Mouse (Mus musculus) heart, embryonic 16.5 days (tissue): ENCODE measurements around the gene Lcp1. TPM values are rescaled to one million over a fixed set of nuclear protein-coding genes. Genes with fewer than 3 reads are reported as not detected.

Experiments
- ATAC-seq: fragments of 200-750 bp; cut with Nextera tagmentation; replicated peaks from 2 replicates; pipeline ENCODE4 v1.8.0; 2017; ENCODE audit warnings: moderate number of reproducible peaks; ENCODE audit not compliant: insufficient read depth, low FRiP score; ENCODE audit errors: extremely low read depth
- H3K27ac ChIP-seq: fragments of 300-500 bp; sonication (generic); 2 replicates; pipeline ENCODE4 v1.5.1; 2014; ENCODE audit warnings: mild to moderate bottlenecking, low read length, control low read depth, moderate library complexity
- H3K27me3 ChIP-seq: fragments of 300-500 bp; sonication (generic); 2 replicates; pipeline ENCODE4 v1.6.1; 2014; ENCODE audit warnings: low read length, mixed read lengths; ENCODE audit not compliant: control insufficient read depth, insufficient read depth
- H3K36me3 ChIP-seq: fragments of 300-500 bp; sonication (generic); 2 replicates; pipeline ENCODE4 v1.6.1; 2014; ENCODE audit not compliant: control insufficient read depth, insufficient read depth
- H3K4me1 ChIP-seq: fragments of 300-500 bp; sonication (generic); 2 replicates; pipeline ENCODE4 v1.6.1; 2014; ENCODE audit warnings: low read length, mixed read lengths; ENCODE audit not compliant: control insufficient read depth, insufficient read depth
- H3K4me2 ChIP-seq: fragments of 300-500 bp; sonication (generic); 2 replicates; pipeline ENCODE4 v1.6.1; 2014; ENCODE audit warnings: low read depth, mild to moderate bottlenecking, control low read depth, low read length
- H3K4me3 ChIP-seq: fragments of 300-500 bp; sonication (generic); 2 replicates; pipeline ENCODE4 v1.5.1; 2014; ENCODE audit warnings: mild to moderate bottlenecking, control low read depth, low read length
- H3K9ac ChIP-seq: fragments of 300-500 bp; sonication (generic); 2 replicates; pipeline ENCODE4 v1.6.1; 2014; ENCODE audit warnings: low read length, control low read depth
- H3K9me3 ChIP-seq: fragments of 300-500 bp; sonication (generic); replicated peaks from 2 replicates; pipeline ENCODE4 v1.6.1; 2016; ENCODE audit warnings: low read length; ENCODE audit not compliant: control insufficient read depth
- WGBS: fragments of 180-500 bp; shearing (Covaris S2); extraction: QIAGEN DNeasy Blood & Tissue Kit; methylation state at CpG from one replicate; pipeline ENCODE4 v1.1.7; 2014; 5-methylcytosine and 5-hydroxymethylcytosine counted together
- polyA plus RNA-seq: library from polyadenylated mRNA; unstranded; fragments of >200 nt; fragmentation: Nextera tagmentation; extraction: Ambion mirVana; gene quantifications from 2 replicates; pipeline ENCODE4 v1.2.1, GENCODE M21; 2015

The Lcp1 gene
- polyA plus RNA-seq, 1 experiment from 2014 or later, result 47.5 TPM

DNA sequence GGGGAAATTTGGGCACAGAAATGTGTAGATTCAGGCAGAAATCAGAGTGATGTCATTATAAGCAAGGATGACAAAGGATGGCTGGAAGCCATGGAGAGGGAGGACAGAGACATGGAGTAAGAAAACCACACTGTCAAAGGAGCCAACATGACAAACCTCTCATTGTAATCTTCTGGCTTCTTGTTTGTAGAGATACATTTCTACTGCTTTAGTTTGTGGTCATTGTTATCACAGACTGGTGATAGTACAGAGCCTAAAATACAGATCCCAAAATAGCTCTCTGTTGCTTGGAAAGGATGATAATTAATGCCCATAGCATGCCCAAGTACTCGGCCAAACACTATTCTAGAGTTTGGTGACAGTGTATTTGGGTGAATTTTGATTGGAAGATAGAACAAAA is 39.6 kb downstream of the Lcp1 start:
- H3K4me2 ChIP-seq, result no peak overlapping the region
- ATAC-seq, result no peak
- H3K4me1 ChIP-seq, result peaks cover 8% of the 10 kb centered on the region; the same call in 1 of the 2 replicates
- H3K27me3 ChIP-seq, result no peaks in the 10 kb centered on the region
- no peak overlapping the region for H3K9ac ChIP-seq
- H3K9me3 ChIP-seq, result no peaks in the 10 kb centered on the region
- H3K27ac ChIP-seq, result peak overlapping the region; percentile 10; the same call in 1 of the 2 replicates
- H3K4me3 ChIP-seq, result no peak overlapping the region
- no peaks in the 10 kb centered on the region for H3K36me3 ChIP-seq
- 33% methylated on average over 1 of the region's 1 CpGs for WGBS

DNA sequence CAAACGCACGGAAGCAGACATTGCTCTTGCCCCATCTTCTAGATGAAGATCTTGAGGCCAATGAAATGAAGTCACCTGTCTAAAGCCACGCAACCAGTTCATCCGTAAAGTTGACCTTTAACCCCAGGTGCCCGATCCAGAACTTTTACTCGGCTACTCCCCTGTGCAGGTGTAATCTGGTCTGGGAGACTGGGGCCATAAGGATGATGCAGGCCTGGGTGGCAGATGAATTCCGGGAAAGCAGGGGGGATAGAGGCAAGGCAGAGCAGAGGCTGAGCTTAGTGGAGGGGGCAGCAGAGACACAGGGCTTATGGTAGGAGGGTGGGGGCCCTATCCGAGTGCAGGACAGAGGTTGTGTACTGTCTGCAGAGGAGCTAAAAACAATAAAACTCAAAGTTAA is 43.4 kb downstream of the Lcp1 start:
- no peak for ATAC-seq
- Histone ChIP-seq H3K4me2 (no peak overlapping the region), H3K36me3 (no peaks in the 10 kb centered on the region), H3K4me1 (peaks cover 11% of the 10 kb centered on the region; the same call in 1 of the 2 replicates), H3K9me3 (no peaks in the 10 kb centered on the region), H3K27me3 (no peaks in the 10 kb centered on the region), H3K9ac (no peak overlapping the region), H3K27ac (no peak overlapping the region), H3K4me3 (no peak overlapping the region)
- WGBS, result 84% methylated on average over 8 of the region's 8 CpGs

DNA sequence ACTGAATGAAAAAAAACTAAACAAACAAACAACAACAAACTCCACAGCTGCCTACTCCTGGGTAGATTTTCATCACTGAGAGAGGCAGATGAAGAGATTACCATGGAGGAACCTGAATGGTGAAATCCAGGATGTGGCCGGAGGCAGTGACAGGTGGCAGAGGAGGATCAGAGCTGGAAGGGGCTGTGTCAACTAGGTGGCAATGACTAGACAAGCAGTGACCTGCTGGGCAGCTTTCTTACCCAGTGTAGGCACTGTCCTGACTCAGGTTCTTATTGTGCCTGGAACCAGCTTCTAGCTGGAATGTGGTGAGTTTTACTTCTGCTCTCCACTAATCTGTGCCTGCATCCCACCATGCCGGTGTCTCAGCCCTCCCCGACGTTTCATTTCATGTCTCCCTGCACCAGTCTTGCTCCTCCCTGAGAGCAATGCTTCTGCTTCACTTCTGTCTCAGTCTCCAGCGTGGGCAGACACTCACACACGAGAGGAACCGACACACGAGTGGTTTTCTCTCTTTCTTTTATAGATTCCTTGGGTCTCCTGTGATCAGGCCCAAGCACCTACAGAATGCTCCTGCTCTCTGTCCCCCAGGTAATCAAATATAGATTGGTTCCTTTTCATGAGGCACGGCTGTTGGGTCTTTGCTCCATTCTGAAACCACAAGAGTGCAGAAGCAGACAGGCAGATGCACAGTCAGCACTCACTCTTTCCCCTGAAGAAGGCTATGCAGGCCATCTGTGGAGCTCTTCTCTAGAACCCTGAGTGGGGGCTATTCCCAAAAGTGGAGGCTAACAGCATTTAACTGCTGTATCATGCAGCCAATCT is 44.0 kb downstream of the Lcp1 start:
- Histone ChIP-seq H3K4me1 (peaks cover 11% of the 10 kb centered on the region; the same call in 1 of the 2 replicates), H3K9ac (no peak overlapping the region), H3K9me3 (no peaks in the 10 kb centered on the region), H3K36me3 (no peaks in the 10 kb centered on the region), H3K4me3 (no peak overlapping the region), H3K27ac (peak overlapping the region; percentile 19; the same call in 1 of the 2 replicates), H3K4me2 (no peak overlapping the region), H3K27me3 (no peaks in the 10 kb centered on the region)
- WGBS, result 73% methylated on average over 9 of the region's 9 CpGs
- no peak for ATAC-seq

DNA sequence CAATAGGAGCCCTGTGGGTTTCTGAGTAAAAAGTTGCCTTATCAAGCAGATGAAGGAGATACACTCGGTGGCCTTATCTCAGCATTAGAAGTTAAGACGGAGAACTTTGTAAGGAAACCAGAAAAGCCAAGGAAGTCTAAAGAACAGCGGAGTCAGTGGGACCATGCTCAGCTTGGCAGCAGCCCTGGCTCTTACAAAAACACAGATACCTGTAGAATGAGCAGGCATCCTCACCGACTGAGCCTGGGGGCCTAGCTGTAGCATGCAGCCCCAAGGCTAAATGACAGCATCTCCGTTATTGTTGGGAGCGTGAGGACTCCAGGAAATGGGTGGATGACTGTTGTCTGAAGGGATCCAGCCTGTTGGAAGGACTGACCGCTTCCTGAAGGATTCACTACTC is 44.9 kb downstream of the Lcp1 start:
- ATAC-seq, result no peak
- no peak overlapping the region for H3K9ac ChIP-seq
- peak overlapping the region; percentile 62; the same call in 1 of the 2 replicates for H3K27ac ChIP-seq
- H3K4me3 ChIP-seq, result no peak overlapping the region
- peaks cover 5% of the 10 kb centered on the region; the same call in 1 of the 2 replicates for H3K4me1 ChIP-seq
- WGBS, result 52% methylated on average over 7 of the region's 7 CpGs
- no peak overlapping the region for H3K4me2 ChIP-seq
- no peaks in the 10 kb centered on the region for H3K9me3 ChIP-seq
- H3K27me3 ChIP-seq, result no peaks in the 10 kb centered on the region
- H3K36me3 ChIP-seq, result no peaks in the 10 kb centered on the region

DNA sequence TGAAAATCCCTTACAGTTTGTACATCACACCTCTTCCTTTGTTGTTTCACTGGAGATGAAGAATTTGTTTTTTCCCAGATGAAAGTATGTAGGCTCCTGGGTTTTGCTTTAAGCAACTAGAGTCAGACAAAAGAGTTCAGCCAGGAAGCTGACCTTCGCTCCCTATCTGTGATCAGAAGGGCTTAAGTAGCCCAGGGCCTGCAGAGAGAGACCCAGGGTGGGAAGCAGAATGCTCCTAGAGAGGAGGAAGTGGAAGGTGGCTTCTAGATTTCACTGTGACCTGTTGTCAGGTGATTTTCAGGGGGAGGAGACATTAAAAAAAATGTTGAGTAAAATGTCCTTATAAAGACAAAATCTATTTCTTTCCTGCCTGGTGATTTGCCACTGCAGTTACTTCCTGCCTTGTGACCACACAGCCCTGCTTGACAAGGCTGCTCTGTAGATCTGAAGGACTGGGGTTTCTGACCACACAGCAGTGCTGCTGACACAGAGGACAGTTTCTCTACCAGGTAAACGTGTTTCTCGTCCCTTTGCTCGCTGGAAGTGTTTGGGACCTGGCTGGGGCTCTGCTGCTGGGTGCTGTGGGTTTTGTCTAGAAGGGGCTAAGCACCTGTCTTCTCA is 45.6 kb downstream of the Lcp1 start:
- 49% methylated on average over 4 of the region's 4 CpGs for WGBS
- H3K9ac ChIP-seq, result no peak overlapping the region
- no peaks in the 10 kb centered on the region for H3K9me3 ChIP-seq
- no peaks in the 10 kb centered on the region for H3K36me3 ChIP-seq
- no peak overlapping the region; the same call in 1 of the 2 replicates for H3K4me3 ChIP-seq
- 0 out of 2 replicates have a peak, but pooled peaks cover 3% of the 10 kb centered on the region for H3K4me1 ChIP-seq
- H3K27ac ChIP-seq, result peak overlapping the region; percentile 62
- ATAC-seq, result peak; percentile 22; the same call in 1 of the 2 replicates
- H3K27me3 ChIP-seq, result no peaks in the 10 kb centered on the region
- no peak overlapping the region for H3K4me2 ChIP-seq

DNA sequence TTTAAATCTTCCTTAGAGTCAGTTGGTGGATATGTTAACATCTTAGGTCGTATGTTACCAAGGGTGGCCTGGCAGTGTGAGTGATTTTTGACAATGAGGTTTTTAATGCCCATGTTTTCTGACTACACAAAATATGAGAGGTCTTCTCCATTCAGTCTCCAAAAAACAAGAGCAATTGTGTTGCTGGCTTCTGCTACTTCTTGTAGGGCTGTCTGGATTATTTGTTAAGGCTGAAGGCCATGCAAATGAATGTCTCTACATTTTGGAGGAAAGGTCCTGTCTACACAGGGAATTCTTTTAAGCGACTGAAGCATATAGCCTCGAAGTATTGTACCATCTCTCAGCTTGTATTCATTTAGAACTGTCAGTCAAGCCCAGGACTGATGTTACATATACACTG is 46.5 kb downstream of the Lcp1 start:
- no peaks in the 10 kb centered on the region for H3K9me3 ChIP-seq
- WGBS, result 79% methylated on average over 3 of the region's 3 CpGs
- peak overlapping the region; percentile 23; the same call in 1 of the 2 replicates for H3K4me2 ChIP-seq
- no peak overlapping the region for H3K9ac ChIP-seq
- no peaks in the 10 kb centered on the region for H3K27me3 ChIP-seq
- H3K4me1 ChIP-seq, result 0 out of 2 replicates have a peak, but pooled peaks cover 3% of the 10 kb centered on the region
- H3K36me3 ChIP-seq, result no peaks in the 10 kb centered on the region
- no peak overlapping the region for H3K4me3 ChIP-seq
- H3K27ac ChIP-seq, result peak overlapping the region; percentile 52; the same call in 1 of the 2 replicates
- ATAC-seq, result no peak

DNA sequence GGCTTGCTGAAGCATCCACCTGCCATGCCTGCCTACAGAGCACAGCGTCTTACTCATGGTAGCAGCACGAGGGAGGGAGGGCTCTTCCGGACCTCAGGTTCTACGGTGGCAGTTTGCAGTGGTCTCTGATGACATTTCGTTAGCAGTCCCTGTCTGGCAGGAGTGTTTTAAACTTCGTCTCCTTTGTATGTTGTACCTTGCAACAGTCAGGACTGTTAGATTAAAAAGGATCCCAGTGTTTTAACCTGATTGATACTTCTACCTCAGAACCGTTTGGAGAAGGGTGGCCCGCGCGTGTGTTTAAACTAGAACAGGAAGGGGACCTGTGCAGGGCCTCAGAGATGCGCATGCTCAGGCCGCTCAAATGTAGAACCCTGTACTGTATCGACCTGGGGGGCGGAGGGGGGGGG is 47.5 kb downstream of the Lcp1 start:
- Histone ChIP-seq H3K9me3 (no peaks in the 10 kb centered on the region), H3K4me3 (peak overlapping the region; percentile 34), H3K36me3 (no peaks in the 10 kb centered on the region), H3K27ac (peak overlapping the region; percentile 69), H3K27me3 (no peaks in the 10 kb centered on the region), H3K4me2 (peak overlapping the region; percentile 47), H3K4me1 (0 out of 2 replicates have a peak, but pooled peaks cover 3% of the 10 kb centered on the region), H3K9ac (no peak overlapping the region; the same call in 1 of the 2 replicates)
- WGBS, result 71% methylated on average over 14 of the region's 14 CpGs
- ATAC-seq, result no peak

DNA sequence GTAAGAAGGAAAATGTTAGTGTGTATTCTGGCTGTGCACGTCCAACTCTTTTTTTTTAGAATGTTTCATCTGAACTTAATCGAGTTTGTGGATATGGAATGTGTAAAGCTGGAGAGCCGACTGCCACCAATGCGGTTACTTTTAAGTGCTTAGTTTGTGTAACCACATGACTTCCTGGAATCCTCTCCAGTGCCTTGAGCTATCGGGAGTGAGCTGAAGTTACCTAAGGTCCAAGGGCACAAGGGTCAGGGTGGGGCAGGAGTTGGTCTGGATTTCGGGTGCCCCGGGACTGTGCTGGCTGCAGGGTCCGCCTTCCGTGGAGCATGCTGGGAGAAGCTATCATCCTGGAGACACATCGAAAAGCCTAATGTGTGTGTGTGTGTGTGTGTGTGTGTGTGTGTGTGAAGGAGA is 47.9 kb downstream of the Lcp1 start:
- H3K4me3 ChIP-seq, result peak overlapping the region; percentile 34
- 59% methylated on average over 10 of the region's 10 CpGs for WGBS
- no peaks in the 10 kb centered on the region for H3K36me3 ChIP-seq
- 0 out of 2 replicates have a peak, but pooled peaks cover 3% of the 10 kb centered on the region for H3K4me1 ChIP-seq
- no peaks in the 10 kb centered on the region for H3K9me3 ChIP-seq
- peak overlapping the region; percentile 57 for H3K9ac ChIP-seq
- peak; percentile 35; the same call in 1 of the 2 replicates for ATAC-seq
- H3K27ac ChIP-seq, result peak overlapping the region; percentile 69
- peak overlapping the region; percentile 47 for H3K4me2 ChIP-seq
- no peaks in the 10 kb centered on the region for H3K27me3 ChIP-seq
